9 mouse cellular contexts compared by ENCODE assay signal in genomic region chr19:40394555-40395320, GRCm38 (mm10).
DNase-seq lines count a peak whose midpoint lies in the region; ATAC-seq lines count a peak whose summit lies in the region.
"Had no signal": no experiment of that assay in that cellular context is flagged by ENCODE, and none has a peak within 500 bp of the region (broad histone marks: within the 10 kb centered on the region; RNA-seq: fewer than 3 reads in every experiment).

No protein-coding gene starts in this region.

- H3K4me2 ChIP-seq in lung, embryonic 16.5 days (ENCODE audit: low read depth, low read length), result peak overlapping the region; percentile 34
- H3K4me2 ChIP-seq in stomach, embryonic 14.5 days (replicated peaks; ENCODE audit: low read depth, low read length), result no peak overlapping the region

- H3K4me3 ChIP-seq in lung, embryonic 16.5 days (ENCODE audit: low read length), result no peak overlapping the region
- H3K4me3 ChIP-seq in heart, embryonic 10.5 days, result no peak overlapping the region
- no peak overlapping the region for H3K4me3 ChIP-seq in stomach, embryonic 14.5 days (ENCODE audit: low read depth, low read length)
- H3K4me3 ChIP-seq: myocyte had no signal

- H3K9ac ChIP-seq in lung, embryonic 16.5 days (ENCODE audit: low read length), result 0 out of 2 replicates have a peak overlapping the region, but pooled peaks have one; percentile 14
- H3K9ac ChIP-seq in stomach, embryonic 14.5 days (replicated peaks; ENCODE audit: low read depth, low read length), result no peak overlapping the region

- no peaks in the 10 kb centered on the region for H3K9me3 ChIP-seq in lung, embryonic 16.5 days (ENCODE audit: control insufficient read depth, low read length)
- H3K9me3 ChIP-seq in heart, embryonic 10.5 days, result no peaks in the 10 kb centered on the region
- H3K9me3 ChIP-seq in stomach, embryonic 14.5 days (ENCODE audit: control insufficient read depth, low read depth, low read length), result no peaks in the 10 kb centered on the region

- peak; percentile 86 for ATAC-seq in lung, embryonic 16.5 days (ENCODE audit: low read depth)
- ATAC-seq in stomach, embryonic 14.5 days (ENCODE audit: insufficient number of reproducible peaks, insufficient read depth, low FRiP score, low read depth), result 0 out of 2 replicates have a peak, but pooled peaks have one; percentile 23

- H3K36me3 ChIP-seq in lung, embryonic 16.5 days (ENCODE audit: control insufficient read depth, insufficient read depth, low read length), result no peaks in the 10 kb centered on the region
- H3K36me3 ChIP-seq in heart, embryonic 10.5 days, result peaks cover 23% of the 10 kb centered on the region
- no peaks in the 10 kb centered on the region for H3K36me3 ChIP-seq in stomach, embryonic 14.5 days (ENCODE audit: control insufficient read depth, insufficient read depth, low read length)

- WGBS in lung, embryonic 16.5 days, result 34% methylated on average over 10 of the region's 10 CpGs
- 53% methylated on average over 10 of the region's 10 CpGs for WGBS in heart, embryonic 10.5 days
- WGBS in stomach, embryonic 14.5 days, result 56% methylated on average over 10 of the region's 10 CpGs

- H3K4me1 ChIP-seq in lung, embryonic 16.5 days (replicated peaks; ENCODE audit: control insufficient read depth, insufficient read depth, low read length), result peaks cover 24% of the 10 kb centered on the region
- H3K4me1 ChIP-seq in heart, embryonic 10.5 days, result peaks cover 28% of the 10 kb centered on the region
- peaks cover 6% of the 10 kb centered on the region; the same call in 1 of the 2 replicates for H3K4me1 ChIP-seq in stomach, embryonic 14.5 days (ENCODE audit: control insufficient read depth, insufficient read depth, low read length)

- H3K27me3 ChIP-seq in lung, embryonic 16.5 days (ENCODE audit: control insufficient read depth, insufficient read depth, low read depth, low read length), result no peaks in the 10 kb centered on the region
- H3K27me3 ChIP-seq in heart, embryonic 10.5 days (ENCODE audit: insufficient read depth, poor library complexity, severe bottlenecking), result no peaks in the 10 kb centered on the region
- no peaks in the 10 kb centered on the region for H3K27me3 ChIP-seq in stomach, embryonic 14.5 days (ENCODE audit: control insufficient read depth, insufficient read depth, low read length)

- peak overlapping the region; percentile 91 for H3K27ac ChIP-seq in lung, embryonic 16.5 days (ENCODE audit: low read length)
- H3K27ac ChIP-seq in heart, embryonic 10.5 days, result peak overlapping the region; percentile 65
- H3K27ac ChIP-seq in stomach, embryonic 14.5 days (ENCODE audit: low read length), result peak overlapping the region; percentile 77

- DNase-seq in lung, postnatal 25 days (ENCODE audit: low spot score), result no peak
- DNase-seq in heart, embryonic 10.5 days (ENCODE audit: low spot score), result no peak
- peak; percentile 28 to 55 for DNase-seq in kidney, postnatal 4 days
- no peak for DNase-seq in frontal cortex, postnatal 10 days (ENCODE audit: low spot score in 2 of 2)
- no peak for DNase-seq in spleen, adult 18-20 months
- DNase-seq in MN1 (ENCODE audit: low spot score), result no peak

Comparison
In these comparisons a context has a peak if more than half of its experiments do, and no peak if none do; other contexts are left out.
1. DNase-seq: peak in kidney, postnatal 4 days (2 of 2); none in lung, postnatal 25 days (single experiment), heart, embryonic 10.5 days (single experiment), frontal cortex, postnatal 10 days (0 of 2), spleen, adult 18-20 months (0 of 2) and MN1 (single experiment).
2. Peak in every context shown above with its lines, with median percentiles within 50 percentile points of each other: H3K27ac ChIP-seq.